8 mouse cellular contexts compared by ENCODE assay signal in genomic region chr4:41507326-41507924, GRCm38 (mm10). TPM values are rescaled to one million over a fixed set of nuclear protein-coding genes. Genes with fewer than 3 reads are reported as not detected.
DNase-seq lines count a peak whose midpoint lies in the region; ATAC-seq and TF ChIP-seq lines count a peak whose summit lies in the region.

No protein-coding gene starts in this region.

- TF ChIP-seq EP300 in liver, embryonic 14.5 days (IDR thresholded peaks at IDR 0.05; ENCODE audit: low read depth): no peak

- H3K9ac ChIP-seq in forebrain, embryonic 11.5 days (ENCODE audit: low read length): peak overlapping the region; percentile 86
- H3K9ac ChIP-seq in liver, embryonic 14.5 days (replicated peaks): 0 out of 2 replicates have a peak overlapping the region, but pooled peaks have one; percentile 9

- WGBS in forebrain, embryonic 11.5 days: 2% methylated on average over 22 of the region's 22 CpGs
- WGBS in liver, embryonic 14.5 days (ENCODE audit: insufficient replicate concordance): 8% methylated on average over 22 of the region's 22 CpGs

- peaks cover 53% of the 10 kb centered on the region for H3K27me3 ChIP-seq in E14TG2a.4 (ENCODE audit: insufficient read depth, low read length)
- H3K27me3 ChIP-seq in forebrain, embryonic 11.5 days (ENCODE audit: control insufficient read depth, insufficient read depth, low read length): no peaks in the 10 kb centered on the region; the same call in 1 of the 2 replicates
- peaks cover 14% of the 10 kb centered on the region for H3K27me3 ChIP-seq in liver, embryonic 14.5 days (ENCODE audit: control insufficient read depth, insufficient read depth, low read length)

- peak overlapping the region; percentile 84 for H3K4me3 ChIP-seq in E14TG2a.4 (replicated peaks; ENCODE audit: low read length)
- peak overlapping the region; percentile 48 for H3K4me3 ChIP-seq in forebrain, embryonic 11.5 days (ENCODE audit: low read depth, low read length)
- H3K4me3 ChIP-seq in liver, embryonic 14.5 days (ENCODE audit: insufficient read depth in 1 of 2, low read depth in 2 of 2, low read length in 2 of 2): peak overlapping the region; percentile 28 to 41

- H3K27ac ChIP-seq in forebrain, embryonic 11.5 days (ENCODE audit: low read depth, low read length): peak overlapping the region; percentile 46; the same call in 1 of the 2 replicates
- H3K27ac ChIP-seq in liver, embryonic 14.5 days: no peak overlapping the region

- H3K4me1 ChIP-seq in E14TG2a.4 (replicated peaks; ENCODE audit: low read depth, low read length): peaks cover 49% of the 10 kb centered on the region
- H3K4me1 ChIP-seq in forebrain, embryonic 11.5 days (replicated peaks; ENCODE audit: control insufficient read depth, insufficient read depth, low read length): peaks cover 7% of the 10 kb centered on the region; the same call in 1 of the 2 replicates
- H3K4me1 ChIP-seq in liver, embryonic 14.5 days (replicated peaks; ENCODE audit: control insufficient read depth in 2 of 2, insufficient read depth in 2 of 2, low read length in 1 of 2): peaks cover 0 to 16% of the 10 kb centered on the region in 2 experiments; a peak in 3 of 4 replicates

- no peak for DNase-seq in frontal cortex, postnatal 10 days (ENCODE audit: low spot score in 2 of 2)
- no peak for DNase-seq in forebrain, embryonic 11.5 days (ENCODE audit: low spot score)
- DNase-seq in liver, embryonic 14.5 days (ENCODE audit: low read depth in 3 of 3, low spot score in 3 of 3): no peak
- DNase-seq in urinary bladder, postnatal 36 days (ENCODE audit: low spot score in 2 of 2): no peak
- no peak for DNase-seq in adrenal gland, postnatal 25 days
- DNase-seq in adrenal gland, postnatal 4 days (ENCODE audit: low spot score in 2 of 2): no peak

- peak; percentile 17 for ATAC-seq in frontal cortex, adult (ENCODE audit: low TSS enrichment)
- 0 out of 2 replicates have a peak, but pooled peaks have one; percentile 4 for ATAC-seq in forebrain, embryonic 11.5 days (replicated peaks; ENCODE audit: low FRiP score)
- no peak for ATAC-seq in liver, embryonic 14.5 days (ENCODE audit: insufficient read depth)

- peak overlapping the region; percentile 89 for H3K4me2 ChIP-seq in forebrain, embryonic 11.5 days (ENCODE audit: low read depth, low read length, severe bottlenecking)
- H3K4me2 ChIP-seq in liver, embryonic 14.5 days (ENCODE audit: low read depth): peak overlapping the region; percentile 67

- no peak for TF ChIP-seq CTCF in E14TG2a.4 (conservative IDR thresholded peaks at IDR 0.05; ENCODE audit: low read length)
- no peak for TF ChIP-seq CTCF in liver, embryonic 14.5 days (IDR thresholded peaks at IDR 0.05; ENCODE audit: low read depth)

- H3K9me3 ChIP-seq in E14TG2a.4 (ENCODE audit: low read length): no peaks in the 10 kb centered on the region
- H3K9me3 ChIP-seq in forebrain, embryonic 11.5 days (ENCODE audit: control insufficient read depth, low read length): no peaks in the 10 kb centered on the region
- H3K9me3 ChIP-seq in liver, embryonic 14.5 days (ENCODE audit: control insufficient read depth, low read length): no peaks in the 10 kb centered on the region

- H3K36me3 ChIP-seq in E14TG2a.4 (ENCODE audit: insufficient read depth, low read length): no peaks in the 10 kb centered on the region
- H3K36me3 ChIP-seq in forebrain, embryonic 11.5 days (ENCODE audit: control insufficient read depth, insufficient read depth, low read length): no peaks in the 10 kb centered on the region
- H3K36me3 ChIP-seq in liver, embryonic 14.5 days (replicated peaks; ENCODE audit: control insufficient read depth, insufficient read depth, low read depth): no peaks in the 10 kb centered on the region

RNA-seq across cellular contexts. Expression of gene AI464131, which starts 4.5 kb away (rescaled TPM):
- 8.7 and 9.2 TPM in 2 replicates for polyA plus RNA-seq in forebrain, embryonic 11.5 days (2014; fragmentation: Nextera tagmentation; extraction: Ambion mirVana)
- polyA plus RNA-seq in liver, embryonic 14.5 days (2012; rRNA removed): 0.39 and 0.44 TPM in 2 replicates
- 0.33 and 0.62 TPM in 2 replicates for polyA plus RNA-seq in liver, embryonic 14.5 days (2014; fragmentation: Nextera tagmentation; extraction: Ambion mirVana)
- 15.4 and 17.4 TPM in 2 replicates for total RNA-seq in adrenal gland, postnatal 25 days (2021)
- total RNA-seq in adrenal gland, postnatal 4 days (2021): 10 to 100 TPM; 11.1 to 12.2 TPM

RNA-seq across cellular contexts. Expression of gene 1110017D15Rik, which starts 9.7 kb away (rescaled TPM):
- polyA plus RNA-seq in forebrain, embryonic 11.5 days (2014; fragmentation: Nextera tagmentation; extraction: Ambion mirVana): 4.8 and 5.2 TPM in 2 replicates
- not detected in 2 replicates for polyA plus RNA-seq in liver, embryonic 14.5 days (2012; rRNA removed)
- polyA plus RNA-seq in liver, embryonic 14.5 days (2014; fragmentation: Nextera tagmentation; extraction: Ambion mirVana): not detected in 2 replicates
- 0.82 TPM in 1 of 2 replicates, not detected in the other for total RNA-seq in adrenal gland, postnatal 25 days (2021)
- total RNA-seq in adrenal gland, postnatal 4 days (2021): 1 to 10 TPM in 1 of 2 experiments, under 1 TPM in 1; 0.56 to 1.2 TPM

RNA-seq across cellular contexts. Expression of gene Nudt2, which starts 42.5 kb away (rescaled TPM):
- polyA plus RNA-seq in forebrain, embryonic 11.5 days (2014; fragmentation: Nextera tagmentation; extraction: Ambion mirVana): 64.7 and 68.0 TPM in 2 replicates
- 7.6 and 13.3 TPM in 2 replicates for polyA plus RNA-seq in liver, embryonic 14.5 days (2012; rRNA removed)
- 22.4 and 22.5 TPM in 2 replicates for polyA plus RNA-seq in liver, embryonic 14.5 days (2014; fragmentation: Nextera tagmentation; extraction: Ambion mirVana)
- total RNA-seq in adrenal gland, postnatal 25 days (2021): 27.3 and 38.0 TPM in 2 replicates
- total RNA-seq in adrenal gland, postnatal 4 days (2021): 10 to 100 TPM; 31.1 to 31.7 TPM

RNA-seq across cellular contexts. Expression of gene Kif24, which starts 42.7 kb away (rescaled TPM):
- 14.9 and 15.8 TPM in 2 replicates for polyA plus RNA-seq in forebrain, embryonic 11.5 days (2014; fragmentation: Nextera tagmentation; extraction: Ambion mirVana)
- polyA plus RNA-seq in liver, embryonic 14.5 days (2012; rRNA removed): 3.4 and 4.2 TPM in 2 replicates
- 4.0 and 4.2 TPM in 2 replicates for polyA plus RNA-seq in liver, embryonic 14.5 days (2014; fragmentation: Nextera tagmentation; extraction: Ambion mirVana)
- total RNA-seq in adrenal gland, postnatal 25 days (2021): 2.7 TPM in 2 replicates
- 1 to 10 TPM; 5.3 to 5.8 TPM for total RNA-seq in adrenal gland, postnatal 4 days (2021)
